Mouse (Mus musculus) kidney, adult 8-10 months (tissue): ENCODE measurements at regions not wholly inside any gene's neighbourhood (a gene's known extent, or its start where the extent isn't known, plus 50 kb on each side); places are given as distances from the start of the nearest gene placed in this dataset.
"Not testable (repeated sequence)": the region's sequence is repeated elsewhere in the genome, so short reads cannot be mapped to it uniquely, and the experiment has no call there.

Experiments
- DNase-seq, 2 experiments: peaks; one replicate each; pipeline ENCODE4 v3.0.0; 2022

- DNase-seq, result no peak
These were observed 54.4 kb upstream of the Lrpprc start for GRCm38 (mm10) chr17:84844950-84845349.

- no peak for DNase-seq
These were observed 55.6 kb upstream of the Lrpprc start for GRCm38 (mm10) chr17:84846141-84846540.

GRCm38 (mm10) chr17:84848385-84849030 lies 57.9 kb upstream of the Lrpprc start:
- no peak for DNase-seq

- no peak for DNase-seq
These were observed 58.4 kb upstream of the Lrpprc start for GRCm38 (mm10) chr17:84849031-84849405.

GRCm38 (mm10) chr17:84850464-84850863 lies 59.9 kb upstream of the Lrpprc start:
- DNase-seq, result no peak

- DNase-seq, result no peak
These were observed 60.3 kb upstream of the Lrpprc start for GRCm38 (mm10) chr17:84850893-84851292.

GRCm38 (mm10) chr17:84856971-84857370 lies 66.4 kb upstream of the Lrpprc start:
- DNase-seq, result no peak

- no peak for DNase-seq
These were observed 68.2 kb upstream of the Lrpprc start for GRCm38 (mm10) chr17:84858830-84859229.

GRCm38 (mm10) chr17:84859916-84860315 lies 69.3 kb upstream of the Lrpprc start:
- DNase-seq, result no peak

- no peak for DNase-seq
These were observed 70.2 kb upstream of the Lrpprc start for GRCm38 (mm10) chr17:84860835-84861234.

GRCm38 (mm10) chr17:84864231-84864630 lies 73.6 kb upstream of the Lrpprc start:
- not testable (repeated sequence) for DNase-seq

GRCm38 (mm10) chr17:84865158-84865557 lies 74.6 kb upstream of the Lrpprc start:
- no peak for DNase-seq

GRCm38 (mm10) chr17:84865566-84865965 lies 75.0 kb upstream of the Lrpprc start:
- no peak for DNase-seq

- DNase-seq, result no peak
These were observed 78.6 kb upstream of the Lrpprc start for GRCm38 (mm10) chr17:84869074-84869722.

GRCm38 (mm10) chr17:84873554-84873953 lies 83.0 kb upstream of the Lrpprc start:
- peak; percentile 89 to 96 for DNase-seq

GRCm38 (mm10) chr17:84874494-84874893 lies 82.0 kb upstream of the Ppm1b start:
- peak; percentile 77 to 84 for DNase-seq

- DNase-seq, result peak; percentile 70 to 76
These were observed 81.5 kb upstream of the Ppm1b start for GRCm38 (mm10) chr17:84875031-84875430.

GRCm38 (mm10) chr17:84876037-84876436 lies 80.5 kb upstream of the Ppm1b start:
- DNase-seq, result no peak

- DNase-seq, result peak in 1 of 2 experiments; percentile 21
These were observed 79.2 kb upstream of the Ppm1b start for GRCm38 (mm10) chr17:84877176-84877863.

- DNase-seq, result peak; percentile 62 to 77
These were observed 78.7 kb upstream of the Ppm1b start for GRCm38 (mm10) chr17:84877864-84878224.

GRCm38 (mm10) chr17:84878316-84878715 lies 78.2 kb upstream of the Ppm1b start:
- DNase-seq, result peak in 1 of 2 experiments; percentile 9

- DNase-seq, result peak; percentile 70 to 79
These were observed 77.4 kb upstream of the Ppm1b start for GRCm38 (mm10) chr17:84879146-84879545.

- DNase-seq, result no peak
These were observed 75.6 kb upstream of the Ppm1b start for GRCm38 (mm10) chr17:84880946-84881345.

GRCm38 (mm10) chr17:84888525-84888924 lies 68.0 kb upstream of the Ppm1b start:
- no peak for DNase-seq
